Mouse (Mus musculus) ovary, adult 18-20 months (tissue): Measurements from ENCODE around the gene Kdm4d.
"Not testable (repeated sequence)": the region's sequence is repeated elsewhere in the genome, so short reads cannot be mapped to it uniquely, and the experiment has no call there.

Source experiments
- DNase-seq: peaks from one replicate; pipeline ENCODE4 v3.0.0; 2022; ENCODE audit warnings: low spot score, mixed read lengths

Kdm4d gene

GRCm38 (mm10) chr9:14500023-14500915, at the start of gene Kdm4d, which contains the start of gene Cwc15:
Gene Kdm4d, minus strand, starts transcription at chr9:14500482.
Gene Cwc15, plus strand, starts transcription at chr9:14500617.
- DNase-seq: peak; percentile 94

GRCm38 (mm10) chr9:14548366-14548761, 48.1 kb upstream of the Kdm4d start:
- no peak for DNase-seq

GRCm38 (mm10) chr9:14547584-14548365, 47.5 kb upstream of the Kdm4d start:
- no peak for DNase-seq

GRCm38 (mm10) chr9:14544034-14544757, 43.9 kb upstream of the Kdm4d start:
- no peak for DNase-seq

GRCm38 (mm10) chr9:14534833-14535456, 34.7 kb upstream of the Kdm4d start:
- no peak for DNase-seq

GRCm38 (mm10) chr9:14533659-14534058, 33.4 kb upstream of the Kdm4d start:
- no peak for DNase-seq

- no peak for DNase-seq
Measured at GRCm38 (mm10) chr9:14532283-14532682, 32.0 kb upstream of the Kdm4d start.

GRCm38 (mm10) chr9:14530004-14530403, 29.7 kb upstream of the Kdm4d start:
- no peak for DNase-seq

- peak; percentile 60 for DNase-seq
Measured at GRCm38 (mm10) chr9:14523408-14524043, 23.2 kb upstream of the Kdm4d start.

- DNase-seq: no peak
Measured at GRCm38 (mm10) chr9:14521695-14522094, 21.4 kb upstream of the Kdm4d start.

- no peak for DNase-seq
Measured at GRCm38 (mm10) chr9:14520971-14521670, 20.8 kb upstream of the Kdm4d start.

- no peak for DNase-seq
Measured at GRCm38 (mm10) chr9:14518105-14518504, 17.8 kb upstream of the Kdm4d start.

- no peak for DNase-seq
Measured at GRCm38 (mm10) chr9:14517296-14517695, 17.0 kb upstream of the Kdm4d start.

GRCm38 (mm10) chr9:14512633-14513445, 12.6 kb upstream of the Kdm4d start:
- DNase-seq: no peak

- DNase-seq: no peak
Measured at GRCm38 (mm10) chr9:14500916-14501424, 688 bp upstream of the Kdm4d start.

GRCm38 (mm10) chr9:14498896-14499705, 1.2 kb downstream of the Kdm4d start:
- no peak for DNase-seq

GRCm38 (mm10) chr9:14463668-14464067, 36.6 kb downstream of the Kdm4d start:
- not testable (repeated sequence) for DNase-seq

- DNase-seq: not testable (repeated sequence)
Measured at GRCm38 (mm10) chr9:14462536-14462935, 37.7 kb downstream of the Kdm4d start.

GRCm38 (mm10) chr9:14456320-14456719, 44.0 kb downstream of the Kdm4d start:
- no peak for DNase-seq
